Mouse (Mus musculus) heart, embryonic 14.5 days (tissue): ENCODE results near the gene Cox6a1. TPM values are rescaled to one million over a fixed set of nuclear protein-coding genes. Genes with fewer than 3 reads are reported as not detected.
"Not testable (repeated sequence)": the region's sequence is repeated elsewhere in the genome, so short reads cannot be mapped to it uniquely, and the experiment has no call there.

ENCODE experiments used
- ATAC-seq: fragments of 200-750 bp; cut with Nextera tagmentation; 2 replicates; pipeline ENCODE4 v1.8.0; 2017; ENCODE audit warnings: low read depth, moderate TSS enrichment; ENCODE audit not compliant: insufficient number of reproducible peaks, insufficient read depth, low FRiP score
- H3K27ac ChIP-seq, 2 experiments: fragments of 200-500 bp in 1 of 2; fragments of 300-500 bp in 1 of 2; sonication (generic) in 1 of 2; replicated peaks in 1 of 2; 2 replicates each; pipeline ENCODE4 v1.5.1; 2012 to 2014; ENCODE audit warnings: low read depth in 2 of 2, low read length in 2 of 2, control low read depth in 1 of 2, mild to moderate bottlenecking in 1 of 2, mixed read lengths in 1 of 2; ENCODE audit not compliant: control insufficient read depth in 1 of 2, insufficient read depth in 1 of 2
- H3K27me3 ChIP-seq: fragments of 300-500 bp; sonication (generic); 2 replicates; pipeline ENCODE4 v1.6.1; 2014; ENCODE audit warnings: mild to moderate bottlenecking, low read length, control low read depth; ENCODE audit not compliant: control insufficient read depth, insufficient read depth
- H3K36me3 ChIP-seq: fragments of 300-500 bp; sonication (generic); 2 replicates; pipeline ENCODE4 v1.6.1; 2014; ENCODE audit warnings: mild to moderate bottlenecking, control low read depth, low read length, mixed read lengths; ENCODE audit not compliant: control insufficient read depth, insufficient read depth
- H3K4me1 ChIP-seq, 2 experiments: fragments of 200-500 bp in 1 of 2; fragments of 300-500 bp in 1 of 2; sonication (generic) in 1 of 2; 2 replicates each; pipeline ENCODE4 v1.6.1; 2012 to 2014; ENCODE audit warnings: low read length in 2 of 2, control low read depth in 1 of 2, mixed read lengths in 1 of 2; ENCODE audit not compliant: control insufficient read depth in 2 of 2, insufficient read depth in 2 of 2
- H3K4me2 ChIP-seq: fragments of 300-500 bp; sonication (generic); 2 replicates; pipeline ENCODE4 v1.6.1; 2014; ENCODE audit warnings: mild to moderate bottlenecking, low read length
- H3K4me3 ChIP-seq, 2 experiments: fragments of 200-500 bp in 1 of 2; fragments of 300-500 bp in 1 of 2; sonication (generic) in 1 of 2; 2 replicates each; pipeline ENCODE4 v1.5.1; 2012 to 2014; ENCODE audit warnings: low read length in 2 of 2, mild to moderate bottlenecking in 2 of 2, control low read depth in 1 of 2, low read depth in 1 of 2, moderate library complexity in 1 of 2; ENCODE audit not compliant: control insufficient read depth in 1 of 2, insufficient read depth in 1 of 2
- H3K9ac ChIP-seq: fragments of 300-500 bp; sonication (generic); 2 replicates; pipeline ENCODE4 v1.6.1; 2014; ENCODE audit warnings: mild to moderate bottlenecking, low read length
- H3K9me3 ChIP-seq: fragments of 300-500 bp; sonication (generic); 2 replicates; pipeline ENCODE4 v1.6.1; 2016; ENCODE audit warnings: low read length, control low read depth; ENCODE audit not compliant: control insufficient read depth
- WGBS: fragments of 180-500 bp; shearing (Covaris S2); extraction: QIAGEN DNeasy Blood & Tissue Kit; methylation state at CpG from one replicate; pipeline ENCODE4 v1.1.7; 2014; 5-methylcytosine and 5-hydroxymethylcytosine counted together
- polyA plus RNA-seq: library from polyadenylated mRNA; unstranded; fragments of >200 nt; fragmentation: Nextera tagmentation; extraction: Ambion mirVana; gene quantifications from 2 replicates; pipeline ENCODE4 v1.2.1, GENCODE M21; 2014

The Cox6a1 gene
- polyA plus RNA-seq, 1 experiment from 2014 or later = 1,706 TPM

DNA sequence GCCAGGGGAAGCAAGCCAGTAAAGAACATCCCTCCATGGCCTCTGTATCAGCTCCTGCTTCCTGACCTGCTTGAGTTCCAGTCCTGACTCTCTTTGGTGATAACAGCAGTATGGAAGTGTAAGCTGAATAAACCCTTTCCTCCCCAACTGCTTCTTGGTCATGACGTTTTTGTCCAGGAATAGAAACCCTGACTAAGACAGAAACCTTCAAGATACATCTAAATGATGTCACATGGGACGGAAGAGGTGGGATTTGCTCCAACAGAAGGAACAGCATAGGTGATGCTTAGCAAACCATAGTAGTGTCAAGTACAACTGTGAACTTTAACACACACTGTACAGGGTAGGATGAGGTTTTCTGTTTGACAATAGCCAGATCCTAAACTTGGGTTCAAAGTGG lies 30.1 kb upstream of the Cox6a1 start:
- H3K4me2 ChIP-seq, H3K4me3 ChIP-seq, H3K9me3 ChIP-seq, H3K9ac ChIP-seq, ATAC-seq, H3K36me3 ChIP-seq, H3K4me1 ChIP-seq, H3K27ac ChIP-seq, H3K27me3 ChIP-seq: not testable (repeated sequence)
- 58% methylated on average over 2 of the region's 2 CpGs for WGBS

DNA sequence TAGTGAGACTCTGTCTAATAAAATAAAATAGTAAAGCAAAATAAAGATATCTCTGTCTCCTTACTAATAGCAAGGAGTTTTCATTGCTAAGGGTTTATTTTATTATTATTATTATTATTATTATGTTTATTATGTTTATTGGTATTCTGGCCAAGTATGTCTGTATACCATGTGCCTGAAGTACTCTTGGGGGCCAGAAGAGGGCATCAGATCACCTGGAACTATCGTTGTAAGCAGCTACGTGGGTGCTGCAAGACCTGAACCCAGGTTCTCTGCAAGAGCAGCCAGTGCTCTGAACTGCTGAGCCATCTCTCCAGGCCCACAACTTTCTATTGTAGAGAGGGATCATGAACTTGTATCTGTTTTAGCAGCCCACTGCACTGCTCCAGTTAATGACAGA lies 26.7 kb upstream of the Cox6a1 start:
- Histone ChIP-seq H3K4me1 (no peaks in the 10 kb centered on the region), H3K36me3 (no peaks in the 10 kb centered on the region), H3K4me3 (no peak overlapping the region), H3K4me2 (no peak overlapping the region), H3K9me3 (no peaks in the 10 kb centered on the region), H3K27ac (no peak overlapping the region), H3K9ac (no peak overlapping the region), H3K27me3 (peaks cover 6% of the 10 kb centered on the region; the same call in 1 of the 2 replicates)
- no peak for ATAC-seq
- WGBS = 75% methylated on average over 2 of the region's 2 CpGs

DNA sequence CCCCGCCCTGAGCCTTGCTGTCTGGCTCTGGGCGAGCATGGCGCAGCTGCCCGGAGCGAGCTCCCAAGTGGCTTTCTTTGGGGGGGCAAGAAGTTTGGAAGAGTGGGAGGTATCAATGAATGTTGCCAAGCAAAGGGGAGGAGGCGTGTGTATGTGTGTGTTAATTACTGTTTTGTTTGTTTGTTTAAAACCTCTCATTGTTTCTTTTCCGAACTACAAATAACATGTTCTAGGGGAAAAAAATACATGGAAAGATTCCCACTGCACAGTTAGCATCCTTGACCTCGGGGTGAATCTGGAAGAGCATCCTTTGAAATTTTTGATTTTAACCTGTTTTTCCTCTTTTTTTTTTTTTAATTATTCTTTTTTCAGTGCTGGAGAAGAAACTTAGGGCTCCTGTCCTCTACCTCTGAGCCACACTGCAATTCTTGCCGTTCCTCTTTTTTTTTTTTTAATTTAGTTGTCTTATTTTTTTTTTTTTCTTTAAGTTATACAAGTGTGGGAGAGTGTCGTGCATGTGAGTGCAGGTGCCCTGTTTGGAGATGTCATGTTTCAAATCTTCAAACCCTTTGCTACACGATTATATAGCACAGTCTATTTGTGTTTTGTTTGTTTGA lies 25.5 kb upstream of the Cox6a1 start:
- 24% methylated on average over 11 of the region's 11 CpGs for WGBS
- no peak overlapping the region for H3K27ac ChIP-seq
- no peak for ATAC-seq
- H3K4me2 ChIP-seq = peak overlapping the region; percentile 75
- H3K9me3 ChIP-seq = no peaks in the 10 kb centered on the region
- H3K9ac ChIP-seq = peak overlapping the region; percentile 73
- H3K27me3 ChIP-seq = peaks cover 6% of the 10 kb centered on the region; the same call in 1 of the 2 replicates
- peak overlapping the region; percentile 30 to 36 for H3K4me3 ChIP-seq
- H3K36me3 ChIP-seq = no peaks in the 10 kb centered on the region
- no peaks in the 10 kb centered on the region for H3K4me1 ChIP-seq

DNA sequence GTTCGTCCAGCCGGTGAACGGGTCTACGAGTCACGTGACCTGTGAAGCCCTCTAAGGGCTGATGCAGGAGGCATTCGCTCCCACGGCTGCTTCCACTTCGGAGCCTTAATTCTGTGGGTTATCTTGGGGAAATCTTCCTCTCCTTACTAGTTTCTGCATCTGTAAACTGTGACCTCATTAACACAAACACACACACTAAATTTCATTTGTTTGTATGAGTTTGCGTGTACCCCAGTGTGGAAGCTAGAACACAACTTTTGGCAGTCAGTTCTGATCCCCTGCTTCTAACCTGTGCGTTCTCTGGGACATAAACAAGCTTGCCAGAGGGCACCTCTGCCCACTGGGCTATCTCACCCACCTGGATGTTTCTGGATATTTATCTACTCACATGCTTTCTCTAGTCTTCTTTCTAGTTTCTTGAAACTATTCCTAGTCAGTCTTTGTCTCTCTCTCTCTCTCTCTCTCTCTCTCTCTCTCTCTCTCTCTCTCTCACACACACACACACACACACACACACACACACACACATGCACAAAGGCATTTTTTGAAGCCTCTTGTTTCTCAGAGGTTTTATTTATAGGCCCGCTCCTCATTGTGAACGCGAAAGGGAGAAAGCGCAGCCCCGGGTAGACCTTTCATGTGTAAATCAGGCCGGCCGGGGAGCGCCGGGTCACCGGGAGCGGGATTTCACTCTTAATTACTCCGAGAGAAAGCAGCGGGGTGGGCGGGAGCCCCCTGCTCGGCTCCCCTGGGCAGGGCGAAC lies 24.8 kb upstream of the Cox6a1 start:
- 22% methylated on average over 26 of the region's 26 CpGs for WGBS
- Histone ChIP-seq H3K36me3 (no peaks in the 10 kb centered on the region), H3K4me3 (peak overlapping the region; percentile 30 to 36), H3K4me2 (peak overlapping the region; percentile 75), H3K9me3 (no peaks in the 10 kb centered on the region), H3K27me3 (peaks cover 6% of the 10 kb centered on the region; the same call in 1 of the 2 replicates), H3K9ac (peak overlapping the region; percentile 73), H3K27ac (no peak overlapping the region), H3K4me1 (no peaks in the 10 kb centered on the region)
- no peak for ATAC-seq

DNA sequence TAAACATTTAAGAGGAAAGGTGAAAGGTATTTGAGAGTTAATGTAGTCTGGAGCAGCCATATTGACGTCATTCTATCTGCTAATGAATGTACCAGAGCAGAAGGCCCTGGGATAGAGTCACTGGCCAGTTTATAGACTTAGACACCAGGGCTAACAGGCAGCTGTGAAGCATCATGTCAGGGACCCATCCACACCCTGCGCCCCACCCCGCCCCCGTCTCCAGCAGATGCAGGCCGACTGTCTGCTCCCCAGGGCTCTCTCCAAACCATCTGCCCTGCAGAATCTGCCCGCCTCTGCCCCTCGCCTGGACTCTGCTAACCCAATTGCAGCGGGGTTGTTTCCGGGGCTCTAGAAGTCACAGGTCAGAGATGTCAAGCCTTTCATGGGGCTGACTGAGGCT lies 23.0 kb upstream of the Cox6a1 start:
- H3K9ac ChIP-seq = no peak overlapping the region
- H3K4me2 ChIP-seq = no peak overlapping the region
- WGBS = 51% methylated on average over 9 of the region's 9 CpGs
- H3K9me3 ChIP-seq = no peaks in the 10 kb centered on the region
- H3K36me3 ChIP-seq = no peaks in the 10 kb centered on the region
- no peaks in the 10 kb centered on the region for H3K4me1 ChIP-seq
- ATAC-seq = no peak
- H3K27me3 ChIP-seq = peaks cover 6% of the 10 kb centered on the region; the same call in 1 of the 2 replicates
- H3K27ac ChIP-seq = no peak overlapping the region
- H3K4me3 ChIP-seq = no peak overlapping the region

DNA sequence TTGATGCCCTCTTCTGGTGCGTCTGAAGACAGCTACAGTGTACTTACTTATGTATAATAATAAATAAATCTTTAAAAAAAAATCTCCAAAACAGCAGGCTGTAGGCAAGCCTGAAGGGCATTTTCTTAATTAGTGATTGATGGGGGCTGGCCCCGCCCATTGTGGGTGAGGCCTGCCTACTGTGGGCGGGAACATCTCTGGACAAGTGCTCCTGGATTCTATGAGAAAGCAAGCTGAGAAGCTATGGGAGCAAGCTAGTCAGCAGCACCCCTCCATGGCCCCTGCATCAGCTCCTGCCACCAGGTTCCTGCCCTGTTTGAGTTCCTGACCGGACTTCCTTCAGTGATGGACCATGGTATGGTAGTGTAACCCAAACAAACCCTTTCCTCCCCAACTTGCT lies 16.0 kb upstream of the Cox6a1 start:
- H3K4me1 ChIP-seq = no peaks in the 10 kb centered on the region
- H3K36me3 ChIP-seq = no peaks in the 10 kb centered on the region
- H3K4me2 ChIP-seq = no peak overlapping the region
- 86% methylated on average over 4 of the region's 4 CpGs for WGBS
- H3K4me3 ChIP-seq = no peak overlapping the region
- ATAC-seq = no peak
- no peak overlapping the region for H3K9ac ChIP-seq
- no peaks in the 10 kb centered on the region for H3K27me3 ChIP-seq
- no peaks in the 10 kb centered on the region for H3K9me3 ChIP-seq
- no peak overlapping the region for H3K27ac ChIP-seq

DNA sequence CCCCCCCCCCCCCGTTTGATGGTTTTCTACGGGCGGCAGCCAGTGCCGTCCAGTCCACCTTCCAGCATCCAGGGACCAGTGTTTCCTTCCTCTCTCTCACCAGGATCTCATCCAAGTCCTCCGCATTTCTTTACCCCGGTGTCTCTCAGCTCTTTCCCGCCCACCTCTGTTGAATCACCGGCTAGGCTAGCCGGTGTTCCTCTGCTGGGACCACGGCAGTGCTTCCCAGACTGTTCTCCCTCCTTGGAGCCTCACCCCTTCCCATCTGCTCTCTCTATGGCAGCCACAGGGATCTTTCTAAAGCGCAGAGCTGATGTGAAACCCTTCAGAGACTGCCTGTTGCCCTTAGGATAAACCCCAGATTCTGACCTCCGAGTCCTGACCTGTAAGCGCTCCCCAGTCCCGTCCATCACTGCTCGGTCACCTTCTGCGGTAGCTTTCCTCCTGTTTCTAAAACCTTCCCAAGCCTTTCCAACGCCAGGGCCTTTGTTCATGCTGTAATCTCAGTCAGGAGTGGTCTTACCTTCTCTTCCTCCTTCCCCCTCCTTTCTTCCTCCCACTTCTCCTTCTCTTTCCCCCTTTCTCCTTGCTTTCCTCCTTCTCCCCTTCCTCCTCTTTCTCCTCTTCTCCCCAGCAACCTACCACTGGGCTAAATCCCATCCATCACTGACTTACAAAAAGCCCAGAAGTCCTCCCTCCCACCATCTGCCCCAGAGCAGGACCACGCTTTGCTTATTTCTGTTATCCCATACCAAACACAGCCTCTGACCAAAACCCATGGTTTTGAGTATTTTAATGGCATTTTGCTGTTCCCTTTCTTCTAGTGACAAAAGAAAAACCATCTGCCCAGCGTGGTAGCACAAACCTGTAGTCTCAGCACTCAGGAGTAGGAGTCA lies 14.3 kb upstream of the Cox6a1 start:
- H3K27ac ChIP-seq = no peak overlapping the region
- WGBS = 21% methylated on average over 19 of the region's 19 CpGs
- no peak overlapping the region for H3K4me2 ChIP-seq
- no peak for ATAC-seq
- H3K36me3 ChIP-seq = no peaks in the 10 kb centered on the region
- H3K4me1 ChIP-seq = no peaks in the 10 kb centered on the region
- no peak overlapping the region for H3K4me3 ChIP-seq
- no peaks in the 10 kb centered on the region for H3K9me3 ChIP-seq
- no peak overlapping the region for H3K9ac ChIP-seq
- no peaks in the 10 kb centered on the region for H3K27me3 ChIP-seq
